Mouse (Mus musculus): ENCODE measurements at regions not wholly inside any gene's neighbourhood (a gene's known extent, or its start where the extent isn't known, plus 50 kb on each side); places are given as distances from the start of the nearest gene placed in this dataset.

- Histone ChIP-seq H3K4me2 (ENCODE audit: low read depth, severe bottlenecking) (no peak overlapping the region), H3K27ac (replicated peaks; ENCODE audit: low read depth, low read length) (no peak overlapping the region), H3K36me3 (ENCODE audit: control insufficient read depth, insufficient read depth, low read length) (no peaks in the 10 kb centered on the region), H3K9me3 (ENCODE audit: control insufficient read depth, low read length) (no peaks in the 10 kb centered on the region), H3K9ac (ENCODE audit: low read length) (no peak overlapping the region), H3K27me3 (ENCODE audit: control insufficient read depth, insufficient read depth, low read length) (no peaks in the 10 kb centered on the region), H3K4me1 (ENCODE audit: control insufficient read depth, insufficient read depth, low read length) (no peaks in the 10 kb centered on the region), H3K4me3 (ENCODE audit: low read depth, low read length) (no peak overlapping the region)
- 90% methylated on average over 15 of the region's 15 CpGs for WGBS
- ATAC-seq (ENCODE audit: insufficient number of reproducible peaks, low FRiP score, low TSS enrichment, low read depth): no peak
- DNase-seq (ENCODE audit: low spot score): no peak
Observed at GRCm38 (mm10) chr12:70598211-70598701, 145.4 kb downstream of the Tmx1 start.

GRCm38 (mm10) chr12:70599731-70600130 lies 146.8 kb downstream of the Tmx1 start:
- Histone ChIP-seq H3K9ac (ENCODE audit: low read length) (no peak overlapping the region), H3K27me3 (ENCODE audit: control insufficient read depth, insufficient read depth, low read length) (no peaks in the 10 kb centered on the region), H3K27ac (replicated peaks; ENCODE audit: low read depth, low read length) (no peak overlapping the region), H3K4me1 (ENCODE audit: control insufficient read depth, insufficient read depth, low read length) (no peaks in the 10 kb centered on the region), H3K36me3 (ENCODE audit: control insufficient read depth, insufficient read depth, low read length) (no peaks in the 10 kb centered on the region), H3K4me2 (ENCODE audit: low read depth, severe bottlenecking) (no peak overlapping the region), H3K9me3 (ENCODE audit: control insufficient read depth, low read length) (no peaks in the 10 kb centered on the region), H3K4me3 (ENCODE audit: low read depth, low read length) (no peak overlapping the region)
- no peak for DNase-seq (ENCODE audit: low spot score)
- no peak for ATAC-seq (ENCODE audit: insufficient number of reproducible peaks, low FRiP score, low TSS enrichment, low read depth)
- 82% methylated on average over 6 of the region's 6 CpGs for WGBS

- H3K4me1 ChIP-seq (ENCODE audit: control insufficient read depth, insufficient read depth, low read length): no peaks in the 10 kb centered on the region
- WGBS: 100% methylated on average over 1 of the region's 1 CpGs
Observed at GRCm38 (mm10) chr12:70603869-70604268, 151.0 kb downstream of the Tmx1 start.

GRCm38 (mm10) chr12:70608672-70609071 lies 155.8 kb downstream of the Tmx1 start:
- no peaks in the 10 kb centered on the region for H3K36me3 ChIP-seq (ENCODE audit: control insufficient read depth, insufficient read depth, low read length)

More at GRCm38 (mm10) chr12:70603869-70604268, 151.0 kb downstream of the Tmx1 start:
- DNase-seq (ENCODE audit: low spot score) (no peak), ATAC-seq (ENCODE audit: insufficient number of reproducible peaks, low FRiP score, low TSS enrichment, low read depth) (no peak)
- no peak overlapping the region for H3K4me3 ChIP-seq (ENCODE audit: low read depth, low read length)
- H3K4me2 ChIP-seq (ENCODE audit: low read depth, severe bottlenecking): no peak overlapping the region
- no peaks in the 10 kb centered on the region for H3K27me3 ChIP-seq (ENCODE audit: control insufficient read depth, insufficient read depth, low read length)
- H3K36me3 ChIP-seq (ENCODE audit: control insufficient read depth, insufficient read depth, low read length): no peaks in the 10 kb centered on the region
- H3K27ac ChIP-seq (replicated peaks; ENCODE audit: low read depth, low read length): no peak overlapping the region
- no peaks in the 10 kb centered on the region for H3K9me3 ChIP-seq (ENCODE audit: control insufficient read depth, low read length)
- no peak overlapping the region for H3K9ac ChIP-seq (ENCODE audit: low read length)

GRCm38 (mm10) chr12:70609116-70609871 lies 156.4 kb downstream of the Tmx1 start:
- DNase-seq (ENCODE audit: low spot score) (no peak), ATAC-seq (ENCODE audit: insufficient number of reproducible peaks, low FRiP score, low TSS enrichment, low read depth) (no peak)
- no peak overlapping the region for H3K4me3 ChIP-seq (ENCODE audit: low read depth, low read length)
- H3K9me3 ChIP-seq (ENCODE audit: control insufficient read depth, low read length): no peaks in the 10 kb centered on the region
- no peak overlapping the region for H3K9ac ChIP-seq (ENCODE audit: low read length)
- no peaks in the 10 kb centered on the region for H3K36me3 ChIP-seq (ENCODE audit: control insufficient read depth, insufficient read depth, low read length)
- H3K27ac ChIP-seq (replicated peaks; ENCODE audit: low read depth, low read length): no peak overlapping the region
- no peaks in the 10 kb centered on the region for H3K4me1 ChIP-seq (ENCODE audit: control insufficient read depth, insufficient read depth, low read length)
- 79% methylated on average over 7 of the region's 7 CpGs for WGBS
- H3K27me3 ChIP-seq (ENCODE audit: control insufficient read depth, insufficient read depth, low read length): no peaks in the 10 kb centered on the region
- no peak overlapping the region for H3K4me2 ChIP-seq (ENCODE audit: low read depth, severe bottlenecking)

More at GRCm38 (mm10) chr12:70608672-70609071, 155.8 kb downstream of the Tmx1 start:
- H3K4me1 ChIP-seq (ENCODE audit: control insufficient read depth, insufficient read depth, low read length): no peaks in the 10 kb centered on the region
- H3K9ac ChIP-seq (ENCODE audit: low read length): no peak overlapping the region
- H3K9me3 ChIP-seq (ENCODE audit: control insufficient read depth, low read length): no peaks in the 10 kb centered on the region
- H3K4me2 ChIP-seq (ENCODE audit: low read depth, severe bottlenecking): no peak overlapping the region
- H3K27ac ChIP-seq (replicated peaks; ENCODE audit: low read depth, low read length): no peak overlapping the region
- no peaks in the 10 kb centered on the region for H3K27me3 ChIP-seq (ENCODE audit: control insufficient read depth, insufficient read depth, low read length)
- ATAC-seq (ENCODE audit: insufficient number of reproducible peaks, low FRiP score, low TSS enrichment, low read depth): no peak
- 84% methylated on average over 5 of the region's 5 CpGs for WGBS
- no peak overlapping the region for H3K4me3 ChIP-seq (ENCODE audit: low read depth, low read length)
- DNase-seq (ENCODE audit: low spot score): no peak

- H3K27ac ChIP-seq (replicated peaks; ENCODE audit: low read depth, low read length): no peak overlapping the region
- no peak overlapping the region for H3K9ac ChIP-seq (ENCODE audit: low read length)
- no peak for DNase-seq (ENCODE audit: low spot score)
- H3K36me3 ChIP-seq (ENCODE audit: control insufficient read depth, insufficient read depth, low read length): no peaks in the 10 kb centered on the region
- no peaks in the 10 kb centered on the region for H3K27me3 ChIP-seq (ENCODE audit: control insufficient read depth, insufficient read depth, low read length)
- 83% methylated on average over 5 of the region's 5 CpGs for WGBS
- no peaks in the 10 kb centered on the region for H3K4me1 ChIP-seq (ENCODE audit: control insufficient read depth, insufficient read depth, low read length)
- ATAC-seq (ENCODE audit: insufficient number of reproducible peaks, low FRiP score, low TSS enrichment, low read depth): no peak
- no peak overlapping the region for H3K4me2 ChIP-seq (ENCODE audit: low read depth, severe bottlenecking)
- no peaks in the 10 kb centered on the region for H3K9me3 ChIP-seq (ENCODE audit: control insufficient read depth, low read length)
- H3K4me3 ChIP-seq (ENCODE audit: low read depth, low read length): no peak overlapping the region
Observed at GRCm38 (mm10) chr12:70611891-70612290, 159.0 kb downstream of the Tmx1 start.

- ATAC-seq (ENCODE audit: insufficient number of reproducible peaks, low FRiP score, low TSS enrichment, low read depth): no peak
- Histone ChIP-seq H3K4me3 (ENCODE audit: low read depth, low read length) (no peak overlapping the region), H3K9me3 (ENCODE audit: control insufficient read depth, low read length) (no peaks in the 10 kb centered on the region), H3K27me3 (ENCODE audit: control insufficient read depth, insufficient read depth, low read length) (no peaks in the 10 kb centered on the region), H3K4me1 (ENCODE audit: control insufficient read depth, insufficient read depth, low read length) (no peaks in the 10 kb centered on the region), H3K36me3 (ENCODE audit: control insufficient read depth, insufficient read depth, low read length) (no peaks in the 10 kb centered on the region), H3K9ac (ENCODE audit: low read length) (no peak overlapping the region), H3K4me2 (ENCODE audit: low read depth, severe bottlenecking) (no peak overlapping the region), H3K27ac (replicated peaks; ENCODE audit: low read depth, low read length) (no peak overlapping the region)
- no peak for DNase-seq (ENCODE audit: low spot score)
- 87% methylated on average over 5 of the region's 5 CpGs for WGBS
Observed at GRCm38 (mm10) chr12:70613244-70613643, 160.3 kb downstream of the Tmx1 start.

- WGBS: 50% methylated on average over 2 of the region's 2 CpGs
- Histone ChIP-seq H3K4me3 (ENCODE audit: low read depth, low read length) (no peak overlapping the region), H3K27ac (replicated peaks; ENCODE audit: low read depth, low read length) (no peak overlapping the region), H3K4me1 (ENCODE audit: control insufficient read depth, insufficient read depth, low read length) (no peaks in the 10 kb centered on the region), H3K27me3 (ENCODE audit: control insufficient read depth, insufficient read depth, low read length) (no peaks in the 10 kb centered on the region), H3K4me2 (ENCODE audit: low read depth, severe bottlenecking) (no peak overlapping the region), H3K36me3 (ENCODE audit: control insufficient read depth, insufficient read depth, low read length) (no peaks in the 10 kb centered on the region), H3K9me3 (ENCODE audit: control insufficient read depth, low read length) (no peaks in the 10 kb centered on the region), H3K9ac (ENCODE audit: low read length) (no peak overlapping the region)
- no peak for ATAC-seq (ENCODE audit: insufficient number of reproducible peaks, low FRiP score, low TSS enrichment, low read depth)
- DNase-seq (ENCODE audit: low spot score): no peak
Observed at GRCm38 (mm10) chr12:70614101-70614500, 161.2 kb downstream of the Tmx1 start.

DNA sequence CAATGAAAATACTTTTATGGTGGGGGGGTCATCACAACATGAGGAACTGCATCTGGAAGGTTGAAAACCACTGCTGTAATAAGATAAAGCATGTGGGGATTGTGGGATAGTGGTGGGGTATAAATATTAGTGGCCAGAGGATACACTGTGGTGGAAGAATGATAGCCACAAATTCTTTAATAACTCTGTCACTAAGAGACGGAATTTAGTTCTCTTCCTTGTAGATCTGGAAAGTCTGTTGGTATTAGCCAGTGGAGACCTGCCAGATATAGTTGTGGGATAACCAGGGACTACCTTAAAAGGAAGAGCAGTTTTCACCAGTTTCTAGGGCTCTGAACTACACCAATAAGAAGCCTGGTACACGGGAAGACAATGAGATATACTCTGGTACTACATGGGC lies 161.8 kb downstream of the Tmx1 start:
- no peaks in the 10 kb centered on the region for H3K27me3 ChIP-seq (ENCODE audit: control insufficient read depth, insufficient read depth, low read length)
- ATAC-seq (ENCODE audit: insufficient number of reproducible peaks, low FRiP score, low TSS enrichment, low read depth) (no peak), DNase-seq (ENCODE audit: low spot score) (no peak)
- H3K4me1 ChIP-seq (ENCODE audit: control insufficient read depth, insufficient read depth, low read length): no peaks in the 10 kb centered on the region
- H3K9ac ChIP-seq (ENCODE audit: low read length): no peak overlapping the region
- H3K4me3 ChIP-seq (ENCODE audit: low read depth, low read length): no peak overlapping the region
- H3K36me3 ChIP-seq (ENCODE audit: control insufficient read depth, insufficient read depth, low read length): no peaks in the 10 kb centered on the region
- H3K9me3 ChIP-seq (ENCODE audit: control insufficient read depth, low read length): no peaks in the 10 kb centered on the region
- H3K27ac ChIP-seq (replicated peaks; ENCODE audit: low read depth, low read length): no peak overlapping the region
- no peak overlapping the region for H3K4me2 ChIP-seq (ENCODE audit: low read depth, severe bottlenecking)
- WGBS: 95% methylated on average over 2 of the region's 2 CpGs
